ENCODE assay signal across 9 mouse cellular contexts in genomic region chr9:52678179-52678838, GRCm38 (mm10). TPM values are rescaled to one million over a fixed set of nuclear protein-coding genes. Genes with fewer than 3 reads are reported as not detected.
DNase-seq lines count a peak whose midpoint lies in the region; ATAC-seq lines count a peak whose summit lies in the region.
"Had no signal": no experiment of that assay in that cellular context is flagged by ENCODE, and none has a peak within 500 bp of the region (broad histone marks: within the 10 kb centered on the region; RNA-seq: fewer than 3 reads in every experiment).

No protein-coding gene starts in this region.

- H3K4me1 ChIP-seq in heart, embryonic 12.5 days (replicated peaks): peaks cover 19% of the 10 kb centered on the region
- H3K4me1 ChIP-seq in neural tube, embryonic 12.5 days: peaks cover 23% of the 10 kb centered on the region

- no peaks in the 10 kb centered on the region for H3K9me3 ChIP-seq in heart, embryonic 12.5 days (replicated peaks)
- no peaks in the 10 kb centered on the region for H3K9me3 ChIP-seq in neural tube, embryonic 12.5 days

- 1% methylated on average over 28 of the region's 28 CpGs for WGBS in heart, embryonic 12.5 days
- 2% methylated on average over 28 of the region's 28 CpGs for WGBS in neural tube, embryonic 12.5 days

- no peak for ATAC-seq in heart, embryonic 12.5 days (ENCODE audit: insufficient number of reproducible peaks, low FRiP score)
- peak; percentile 18 for ATAC-seq in frontal cortex, adult (ENCODE audit: low TSS enrichment)
- ATAC-seq in neural tube, embryonic 12.5 days (ENCODE audit: low FRiP score, low read depth): peak; percentile 34; the same call in 1 of the 2 replicates

- no peaks in the 10 kb centered on the region for H3K36me3 ChIP-seq in heart, embryonic 12.5 days
- H3K36me3 ChIP-seq in neural tube, embryonic 12.5 days: no peaks in the 10 kb centered on the region

- intact Hi-C loops in heart, postnatal 36 days (cut with DNase I): no loop called here

- peak overlapping the region; percentile 47 for H3K4me3 ChIP-seq in heart, embryonic 12.5 days
- peak overlapping the region; percentile 50 for H3K4me3 ChIP-seq in neural tube, embryonic 12.5 days

- no peak overlapping the region for H3K9ac ChIP-seq in heart, embryonic 12.5 days
- H3K9ac ChIP-seq in neural tube, embryonic 12.5 days: peak overlapping the region; percentile 64

- H3K27ac ChIP-seq in heart, embryonic 12.5 days (ENCODE audit: poor library complexity, severe bottlenecking): no peak overlapping the region
- no peak overlapping the region for H3K27ac ChIP-seq in neural tube, embryonic 12.5 days

- peak overlapping the region; percentile 80 for H3K4me2 ChIP-seq in heart, embryonic 12.5 days
- H3K4me2 ChIP-seq in neural tube, embryonic 12.5 days (replicated peaks): peak overlapping the region; percentile 83

- H3K27me3 ChIP-seq in heart, embryonic 12.5 days (replicated peaks): peaks cover 56% of the 10 kb centered on the region
- peaks cover 37% of the 10 kb centered on the region for H3K27me3 ChIP-seq in neural tube, embryonic 12.5 days (replicated peaks)

- DNase-seq in heart, postnatal 36 days: no peak
- peak; percentile 7 for DNase-seq in cerebellum, adult 8-10 months
- DNase-seq in layer of hippocampus, postnatal 36 days: peak; percentile 40 to 51
- no peak for DNase-seq in gastrocnemius, adult 8-10 months (ENCODE audit: low spot score in 2 of 2)
- DNase-seq in yolk sac, embryonic 10.5 days (ENCODE audit: low spot score): no peak

RNA-seq across cellular contexts. Expression of gene AI593442, which starts 1.3 kb away (rescaled TPM):
- 0.10 and 0.18 TPM in 2 replicates for polyA plus RNA-seq in heart, embryonic 12.5 days (2016; fragmentation: Nextera tagmentation; extraction: Ambion mirVana)
- total RNA-seq in heart, postnatal 36 days (2021): 1 to 10 TPM; 4.2 to 4.6 TPM
- 100 to 1,000 TPM; 114 to 121 TPM for total RNA-seq in layer of hippocampus, postnatal 36 days (2021)
- 6.5 and 9.7 TPM in 2 replicates for polyA plus RNA-seq in neural tube, embryonic 12.5 days (2016; fragmentation: Nextera tagmentation; extraction: Ambion mirVana)
- 1 to 10 TPM; 1.4 to 1.6 (median 1.5) TPM for total RNA-seq in gastrocnemius, adult 8-10 months (2022)
- total RNA-seq: neutrophil, adult 5-6 weeks had no signal

Comparison
In these comparisons a context has a peak if more than half of its experiments do, and no peak if none do; other contexts are left out.
1. DNase-seq: peak in cerebellum, adult 8-10 months (single experiment) and layer of hippocampus, postnatal 36 days (2 of 2); none in heart, postnatal 36 days (0 of 2), gastrocnemius, adult 8-10 months (0 of 2) and yolk sac, embryonic 10.5 days (single experiment).
2. RNA of gene AI593442, which starts 1.3 kb away (total RNA-seq): 114 to 121 TPM in layer of hippocampus, postnatal 36 days; 4.2 to 4.6 TPM in heart, postnatal 36 days and 1.4 to 1.6 TPM in gastrocnemius, adult 8-10 months; every median in the first group is over 10 times any median in the second.